Mouse (Mus musculus) cerebellum, adult 2 months (tissue): Measurements from ENCODE around the gene Clic1.

Source experiments
- CTCF ChIP-seq: fragments of 200-500 bp; IDR thresholded peaks from 2 replicates; pipeline ENCODE4 v1.5.1; 2011; ENCODE audit warnings: low read depth, mild to moderate bottlenecking, control low read depth, low read length, moderate library complexity, borderline replicate concordance; ENCODE audit not compliant: insufficient read depth
- POLR2A ChIP-seq: fragments of 200-500 bp; IDR thresholded peaks from 2 replicates; pipeline ENCODE4 v1.6.1; 2011; ENCODE audit warnings: low read length, control low read depth, borderline replicate concordance; ENCODE audit not compliant: insufficient read depth

GRCm38 (mm10) chr17:35026206-35026605, 23.6 kb upstream of the Clic1 start:
- no peak for TF ChIP-seq CTCF
- no peak for TF ChIP-seq POLR2A
